Mouse (Mus musculus): ENCODE measurements around the gene Arhgap27. TPM values are rescaled to one million over a fixed set of nuclear protein-coding genes. Genes with fewer than 3 reads are reported as not detected.
A peak's percentile ranks its signal among the peaks of the same experiment; 100 is the strongest.
"Not testable (repeated sequence)": the region's sequence is repeated elsewhere in the genome, so short reads cannot be mapped to it uniquely, and the experiment has no call there.

The Arhgap27 gene
- polyA plus RNA-seq, 1 experiment from 2014 or later: 3.9 TPM

DNA sequence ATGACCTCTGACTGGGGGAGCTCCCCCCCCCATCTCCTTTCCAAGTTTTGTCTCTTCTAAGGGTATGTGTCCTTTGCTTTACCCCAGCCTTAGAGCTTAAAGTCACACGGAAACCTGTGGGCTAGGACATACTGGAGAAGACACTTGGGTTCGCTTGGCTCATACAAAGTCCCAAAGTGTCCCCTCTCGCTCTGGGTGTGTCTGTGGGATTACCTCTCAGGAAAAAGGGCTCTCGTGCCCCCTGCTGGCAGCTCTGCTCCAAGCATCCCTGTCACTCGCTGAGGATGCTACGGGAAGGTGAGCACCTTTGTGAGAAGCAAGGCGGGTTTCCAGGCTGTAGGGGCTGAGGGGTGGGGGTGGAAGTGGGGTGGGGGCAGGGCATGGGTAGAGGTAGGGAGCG, 38.3 kb downstream of the Arhgap27 start:
- Histone ChIP-seq H3K27me3 (ENCODE audit: control insufficient read depth, insufficient read depth, low read length) (no peaks in the 10 kb centered on the region), H3K9me3 (ENCODE audit: control insufficient read depth, low read length) (no peaks in the 10 kb centered on the region), H3K4me1 (ENCODE audit: control insufficient read depth, insufficient read depth, low read length) (no peaks in the 10 kb centered on the region), H3K27ac (ENCODE audit: low read depth, low read length) (no peak overlapping the region), H3K9ac (replicated peaks; ENCODE audit: low read depth, low read length) (no peak overlapping the region), H3K4me2 (ENCODE audit: low read depth, low read length) (no peak overlapping the region), H3K36me3 (ENCODE audit: control insufficient read depth, insufficient read depth, low read length) (no peaks in the 10 kb centered on the region), H3K4me3 (ENCODE audit: low read depth, low read length) (no peak overlapping the region)
- peak; percentile 44; the same call in 1 of the 2 replicates for ATAC-seq (ENCODE audit: low read depth)
- 11% methylated on average over 8 of the region's 8 CpGs for WGBS

DNA sequence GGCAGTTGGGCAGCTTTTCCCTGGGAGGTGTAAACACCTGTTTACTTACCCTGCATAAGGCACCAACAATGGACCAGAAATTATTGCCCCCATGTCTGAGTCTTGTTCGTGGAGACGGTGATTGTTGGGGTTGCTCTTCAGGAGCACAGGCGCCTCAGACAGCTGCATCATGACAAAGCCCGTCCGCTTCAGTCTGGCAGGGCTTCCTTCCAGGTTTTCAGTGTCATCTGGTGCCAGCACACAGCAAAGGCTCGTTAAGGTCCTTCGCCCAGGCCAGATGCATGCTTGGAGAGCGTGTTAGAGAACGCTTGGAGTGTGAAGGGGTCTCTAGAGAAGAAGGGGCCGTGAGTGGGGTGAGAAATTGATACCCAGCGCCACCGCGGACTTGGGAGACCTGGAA, 38.8 kb downstream of the Arhgap27 start:
- no peaks in the 10 kb centered on the region for H3K9me3 ChIP-seq (ENCODE audit: control insufficient read depth, low read length)
- H3K27me3 ChIP-seq (ENCODE audit: control insufficient read depth, insufficient read depth, low read length): no peaks in the 10 kb centered on the region
- 0 out of 2 replicates have a peak, but pooled peaks have one; percentile 6 for ATAC-seq (ENCODE audit: low read depth)
- H3K4me1 ChIP-seq (ENCODE audit: control insufficient read depth, insufficient read depth, low read length): no peaks in the 10 kb centered on the region
- H3K9ac ChIP-seq (replicated peaks; ENCODE audit: low read depth, low read length): no peak overlapping the region
- 61% methylated on average over 13 of the region's 13 CpGs for WGBS
- no peaks in the 10 kb centered on the region for H3K36me3 ChIP-seq (ENCODE audit: control insufficient read depth, insufficient read depth, low read length)
- H3K4me3 ChIP-seq (ENCODE audit: low read depth, low read length): no peak overlapping the region
- no peak overlapping the region for H3K4me2 ChIP-seq (ENCODE audit: low read depth, low read length)
- H3K27ac ChIP-seq (ENCODE audit: low read depth, low read length): no peak overlapping the region

DNA sequence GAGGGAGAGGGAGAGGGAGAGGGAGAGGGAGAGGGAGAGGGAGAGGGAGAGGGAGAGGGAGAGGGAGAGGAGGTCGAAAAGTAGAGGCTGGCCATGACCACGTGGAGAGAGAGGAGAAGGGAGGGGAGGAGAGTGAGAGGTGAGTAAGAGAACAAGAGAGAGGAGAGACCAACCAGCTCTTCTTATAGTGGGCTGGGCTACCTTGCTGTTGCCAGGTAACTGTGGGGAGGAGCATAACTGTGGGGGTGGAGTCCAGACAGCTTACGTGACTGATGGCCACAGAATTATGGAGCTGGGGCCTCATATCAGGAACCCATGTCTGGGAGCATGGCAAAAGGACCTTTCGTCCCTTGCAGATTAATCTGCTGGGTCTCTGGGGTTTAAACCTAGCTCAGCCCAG, 40.7 kb downstream of the Arhgap27 start:
- H3K27me3 ChIP-seq (ENCODE audit: control insufficient read depth, insufficient read depth, low read length); H3K9ac ChIP-seq (replicated peaks; ENCODE audit: low read depth, low read length); H3K4me1 ChIP-seq (ENCODE audit: control insufficient read depth, insufficient read depth, low read length); H3K36me3 ChIP-seq (ENCODE audit: control insufficient read depth, insufficient read depth, low read length); ATAC-seq (ENCODE audit: low read depth); H3K4me3 ChIP-seq (ENCODE audit: low read depth, low read length); H3K9me3 ChIP-seq (ENCODE audit: control insufficient read depth, low read length); H3K4me2 ChIP-seq (ENCODE audit: low read depth, low read length); H3K27ac ChIP-seq (ENCODE audit: low read depth, low read length): not testable (repeated sequence)
- 37% methylated on average over 4 of the region's 4 CpGs for whole genome bisulfite sequencing

DNA sequence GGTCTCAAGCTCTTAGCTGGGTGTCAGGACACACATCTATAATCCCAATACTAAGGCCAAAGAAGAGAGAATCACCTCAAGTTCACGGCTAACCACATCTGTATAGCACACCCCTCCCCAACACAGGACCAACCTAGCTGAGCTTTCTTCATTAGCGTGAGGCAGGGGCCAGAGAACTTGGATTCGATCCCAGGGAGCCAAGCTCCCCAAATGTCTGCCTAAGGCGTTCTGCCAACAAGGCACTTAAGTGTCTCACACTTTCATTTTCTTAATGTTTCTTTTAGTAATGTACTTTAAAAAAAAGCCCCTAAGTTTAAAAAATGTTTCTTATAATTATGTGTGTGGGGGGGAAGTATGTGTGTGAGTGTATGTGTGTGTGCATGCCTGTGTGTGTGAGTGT, 42.8 kb downstream of the Arhgap27 start:
- Histone ChIP-seq H3K27me3 (ENCODE audit: control insufficient read depth, insufficient read depth, low read length) (no peaks in the 10 kb centered on the region), H3K4me1 (ENCODE audit: control insufficient read depth, insufficient read depth, low read length) (no peaks in the 10 kb centered on the region), H3K27ac (ENCODE audit: low read depth, low read length) (no peak overlapping the region), H3K9me3 (ENCODE audit: control insufficient read depth, low read length) (no peaks in the 10 kb centered on the region), H3K4me3 (ENCODE audit: low read depth, low read length) (no peak overlapping the region), H3K9ac (replicated peaks; ENCODE audit: low read depth, low read length) (no peak overlapping the region), H3K4me2 (ENCODE audit: low read depth, low read length) (no peak overlapping the region), H3K36me3 (ENCODE audit: control insufficient read depth, insufficient read depth, low read length) (no peaks in the 10 kb centered on the region)
- WGBS: 63% methylated on average over 4 of the region's 4 CpGs
- no peak for ATAC-seq (ENCODE audit: low read depth)

DNA sequence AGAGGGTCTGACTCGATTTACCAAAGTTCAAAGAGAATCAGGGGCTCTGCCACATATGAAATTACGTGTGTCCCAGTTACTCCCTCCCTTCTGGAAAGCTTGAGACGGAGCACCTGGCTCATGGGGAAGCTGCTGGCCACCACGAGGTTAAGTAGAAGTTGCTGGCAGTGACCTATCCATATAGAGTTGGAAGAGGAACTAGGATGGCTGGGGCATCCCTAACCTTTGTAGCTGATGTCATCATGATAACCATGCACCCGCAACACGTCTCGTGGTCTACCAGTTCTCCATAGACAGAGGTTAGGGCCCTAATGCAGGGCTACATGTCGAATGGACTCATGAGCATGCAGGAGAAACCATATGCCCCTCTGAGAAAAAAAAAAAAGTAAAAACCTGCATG, 43.3 kb downstream of the Arhgap27 start:
- Histone ChIP-seq H3K36me3 (ENCODE audit: control insufficient read depth, insufficient read depth, low read length) (no peaks in the 10 kb centered on the region), H3K9me3 (ENCODE audit: control insufficient read depth, low read length) (no peaks in the 10 kb centered on the region), H3K27me3 (ENCODE audit: control insufficient read depth, insufficient read depth, low read length) (no peaks in the 10 kb centered on the region), H3K27ac (ENCODE audit: low read depth, low read length) (no peak overlapping the region), H3K4me2 (ENCODE audit: low read depth, low read length) (no peak overlapping the region), H3K9ac (replicated peaks; ENCODE audit: low read depth, low read length) (no peak overlapping the region), H3K4me1 (ENCODE audit: control insufficient read depth, insufficient read depth, low read length) (no peaks in the 10 kb centered on the region), H3K4me3 (ENCODE audit: low read depth, low read length) (no peak overlapping the region)
- WGBS: 86% methylated on average over 8 of the region's 8 CpGs
- ATAC-seq (ENCODE audit: low read depth): no peak

DNA sequence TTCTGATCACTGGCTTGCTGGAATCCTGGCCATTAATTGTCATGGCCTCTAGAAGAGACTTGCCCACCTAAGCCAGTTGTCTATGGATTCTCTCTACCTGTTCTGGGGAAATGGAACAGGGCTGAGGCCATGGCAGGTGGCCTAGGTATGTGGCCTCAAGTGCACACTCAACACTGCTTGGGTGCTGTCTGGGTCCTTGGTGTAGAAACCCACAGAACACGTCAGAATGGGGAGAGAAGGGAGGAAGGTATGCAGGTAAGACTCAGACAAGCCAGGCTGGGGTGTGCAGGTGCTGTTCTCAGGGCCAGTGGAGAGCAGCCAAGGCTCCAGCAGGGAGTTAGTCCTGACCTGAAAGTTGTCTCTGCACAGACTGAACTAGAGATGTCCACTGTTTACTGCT, 45.5 kb downstream of the Arhgap27 start:
- Histone ChIP-seq H3K9ac (replicated peaks; ENCODE audit: low read depth, low read length) (no peak overlapping the region), H3K36me3 (ENCODE audit: control insufficient read depth, insufficient read depth, low read length) (no peaks in the 10 kb centered on the region), H3K27ac (ENCODE audit: low read depth, low read length) (no peak overlapping the region), H3K4me1 (ENCODE audit: control insufficient read depth, insufficient read depth, low read length) (no peaks in the 10 kb centered on the region), H3K4me2 (ENCODE audit: low read depth, low read length) (no peak overlapping the region), H3K4me3 (ENCODE audit: low read depth, low read length) (no peak overlapping the region), H3K9me3 (ENCODE audit: control insufficient read depth, low read length) (no peaks in the 10 kb centered on the region), H3K27me3 (ENCODE audit: control insufficient read depth, insufficient read depth, low read length) (no peaks in the 10 kb centered on the region)
- ATAC-seq (ENCODE audit: low read depth): no peak
- 89% methylated on average over 1 of the region's 1 CpGs for WGBS

DNA sequence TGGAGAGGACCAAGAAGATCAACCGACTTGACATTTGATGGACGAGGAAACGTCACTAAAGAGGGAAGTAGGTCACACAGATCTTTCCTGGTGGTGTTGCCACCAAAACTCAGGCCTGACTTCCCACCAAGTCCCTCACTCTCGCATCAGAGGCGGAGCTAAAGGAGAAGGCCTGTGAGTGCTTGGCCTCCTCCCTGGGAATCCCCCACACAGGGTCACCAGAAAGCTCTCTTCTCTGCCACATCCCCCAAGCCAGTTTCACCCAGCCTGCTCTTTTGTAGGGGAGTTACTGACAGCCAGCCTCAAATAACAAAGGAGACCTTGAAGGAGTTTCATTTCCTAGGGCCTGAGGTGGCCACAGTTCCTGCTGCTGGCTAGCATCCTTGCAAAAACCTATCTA, 48.1 kb downstream of the Arhgap27 start:
- no peaks in the 10 kb centered on the region for H3K9me3 ChIP-seq (ENCODE audit: control insufficient read depth, low read length)
- H3K4me1 ChIP-seq (ENCODE audit: control insufficient read depth, insufficient read depth, low read length): no peaks in the 10 kb centered on the region
- no peaks in the 10 kb centered on the region for H3K36me3 ChIP-seq (ENCODE audit: control insufficient read depth, insufficient read depth, low read length)
- H3K27me3 ChIP-seq (ENCODE audit: control insufficient read depth, insufficient read depth, low read length): no peaks in the 10 kb centered on the region
- no peak overlapping the region for H3K27ac ChIP-seq (ENCODE audit: low read depth, low read length)
- ATAC-seq (ENCODE audit: low read depth): no peak
- H3K4me3 ChIP-seq (ENCODE audit: low read depth, low read length): no peak overlapping the region
- no peak overlapping the region for H3K4me2 ChIP-seq (ENCODE audit: low read depth, low read length)
- no peak overlapping the region for H3K9ac ChIP-seq (replicated peaks; ENCODE audit: low read depth, low read length)
- 83% methylated on average over 5 of the region's 5 CpGs for WGBS

DNA sequence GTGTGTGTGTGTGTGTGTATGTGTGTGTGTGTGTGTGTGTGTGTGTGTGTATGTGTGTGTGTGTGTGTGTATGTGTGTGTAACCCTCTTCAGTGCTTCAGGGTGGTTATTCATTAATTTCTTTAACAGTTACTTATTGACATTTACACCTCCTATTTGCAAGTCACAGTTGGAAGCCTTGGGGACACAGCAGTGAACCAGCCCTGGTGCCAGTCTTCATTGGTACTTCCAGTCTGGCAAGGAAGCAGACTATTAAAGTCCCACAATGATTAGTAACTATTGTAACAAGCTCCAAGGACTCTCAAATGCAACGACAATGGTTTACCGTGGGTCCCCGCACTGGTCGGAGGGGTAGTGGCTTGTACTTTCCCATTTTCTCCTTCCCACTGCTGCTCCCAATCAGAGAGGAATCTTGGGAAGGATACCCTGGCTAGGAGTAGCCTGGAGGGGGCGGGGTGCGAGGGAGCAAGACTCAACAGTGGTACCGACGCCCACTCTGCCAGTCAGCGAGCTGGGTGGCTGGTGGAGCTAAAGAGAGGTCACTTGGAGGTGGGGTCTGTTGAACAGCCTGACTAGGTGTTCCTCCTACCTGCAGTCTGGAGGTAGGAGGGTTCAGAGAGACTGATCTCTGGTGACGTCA, 48.6 kb downstream of the Arhgap27 start:
- Histone ChIP-seq H3K27ac (ENCODE audit: low read depth, low read length) (no peak overlapping the region), H3K27me3 (ENCODE audit: control insufficient read depth, insufficient read depth, low read length) (no peaks in the 10 kb centered on the region), H3K4me3 (ENCODE audit: low read depth, low read length) (no peak overlapping the region), H3K9ac (replicated peaks; ENCODE audit: low read depth, low read length) (no peak overlapping the region), H3K9me3 (ENCODE audit: control insufficient read depth, low read length) (no peaks in the 10 kb centered on the region), H3K36me3 (ENCODE audit: control insufficient read depth, insufficient read depth, low read length) (no peaks in the 10 kb centered on the region), H3K4me1 (ENCODE audit: control insufficient read depth, insufficient read depth, low read length) (no peaks in the 10 kb centered on the region), H3K4me2 (ENCODE audit: low read depth, low read length) (no peak overlapping the region)
- WGBS: 81% methylated on average over 10 of the region's 10 CpGs
- ATAC-seq (ENCODE audit: low read depth): no peak

DNA sequence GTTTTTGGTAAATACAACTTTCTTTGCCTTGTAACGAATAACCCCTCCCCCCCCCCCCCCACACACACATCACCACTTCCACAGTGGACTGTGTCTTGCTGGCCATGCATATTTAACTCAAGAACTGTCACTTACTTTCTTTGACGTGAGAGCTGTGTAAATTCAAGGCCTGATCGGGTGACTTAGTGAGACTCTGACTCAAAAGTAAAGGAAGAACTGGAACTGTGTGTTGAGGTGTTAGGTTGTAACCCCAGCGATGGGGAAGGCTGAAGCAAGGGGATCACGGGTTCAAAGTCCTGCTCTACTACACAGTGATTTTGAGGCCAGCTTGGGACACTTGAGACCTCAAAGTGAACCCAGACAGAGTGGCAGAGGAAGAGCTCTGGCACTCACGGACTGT, 50.0 kb downstream of the Arhgap27 start:
- Histone ChIP-seq H3K9me3 (ENCODE audit: control insufficient read depth, low read length) (no peaks in the 10 kb centered on the region), H3K9ac (replicated peaks; ENCODE audit: low read depth, low read length) (no peak overlapping the region), H3K36me3 (ENCODE audit: control insufficient read depth, insufficient read depth, low read length) (no peaks in the 10 kb centered on the region), H3K4me1 (ENCODE audit: control insufficient read depth, insufficient read depth, low read length) (no peaks in the 10 kb centered on the region), H3K4me3 (ENCODE audit: low read depth, low read length) (no peak overlapping the region), H3K27ac (ENCODE audit: low read depth, low read length) (no peak overlapping the region), H3K27me3 (ENCODE audit: control insufficient read depth, insufficient read depth, low read length) (no peaks in the 10 kb centered on the region), H3K4me2 (ENCODE audit: low read depth, low read length) (no peak overlapping the region)
- 80% methylated on average over 6 of the region's 6 CpGs for WGBS
- no peak for ATAC-seq (ENCODE audit: low read depth)

Data from neural tube, embryonic 14.5 days (tissue).